Mouse (Mus musculus) lung, postnatal 0 days (tissue): ENCODE measurements around the gene Ly6g6c. TPM values are rescaled to one million over a fixed set of nuclear protein-coding genes. Genes with fewer than 3 reads are reported as not detected.

Experiments
- ATAC-seq: fragments of 200-750 bp; cut with Nextera tagmentation; 2 replicates; pipeline ENCODE4 v1.8.0; 2017; ENCODE audit warnings: moderate library complexity
- DNase-seq: peaks from one replicate; pipeline ENCODE4 v3.0.0-alpha.2; 2016; ENCODE audit warnings: low spot score
- H3K27ac ChIP-seq: fragments of 300-500 bp; sonication (generic); 2 replicates; pipeline ENCODE4 v1.5.1; 2014; ENCODE audit warnings: antibody characterized with exemption, mild to moderate bottlenecking, low read length, mixed read lengths
- H3K27me3 ChIP-seq: fragments of 300-500 bp; sonication (generic); replicated peaks from 2 replicates; pipeline ENCODE4 v1.6.1; 2014; ENCODE audit warnings: low read length, mixed read lengths; ENCODE audit not compliant: insufficient read depth
- H3K36me3 ChIP-seq: fragments of 300-500 bp; sonication (generic); 2 replicates; pipeline ENCODE4 v1.6.1; 2014; ENCODE audit warnings: low read length, mixed read lengths; ENCODE audit not compliant: insufficient read depth
- H3K4me1 ChIP-seq: fragments of 300-500 bp; sonication (generic); 2 replicates; pipeline ENCODE4 v1.6.1; 2014; ENCODE audit warnings: antibody characterized with exemption, low read depth, low read length, mixed read lengths; ENCODE audit not compliant: insufficient read depth
- H3K4me2 ChIP-seq: fragments of 300-500 bp; sonication (generic); replicated peaks from 2 replicates; pipeline ENCODE4 v1.6.1; 2014; ENCODE audit warnings: low read depth, mild to moderate bottlenecking, low read length, moderate library complexity, mixed read lengths
- H3K4me3 ChIP-seq: fragments of 300-500 bp; sonication (generic); 2 replicates; pipeline ENCODE4 v1.5.1; 2014; ENCODE audit warnings: low read depth, low read length
- H3K9ac ChIP-seq: fragments of 300-500 bp; sonication (generic); replicated peaks from 2 replicates; pipeline ENCODE4 v1.6.1; 2014; ENCODE audit warnings: low read depth, mild to moderate bottlenecking
- H3K9me3 ChIP-seq: fragments of 300-500 bp; sonication (generic); 2 replicates; pipeline ENCODE4 v1.6.1; 2016; ENCODE audit warnings: low read length, mixed read lengths
- CTCF ChIP-seq: IDR thresholded peaks from 2 replicates; pipeline ENCODE4 v1.5.1; 2016; ENCODE audit warnings: antibody characterized with exemption, mild to moderate bottlenecking
- EP300 ChIP-seq: IDR thresholded peaks from 2 replicates; pipeline ENCODE4 v1.6.1; 2016; ENCODE audit warnings: antibody characterized with exemption, mild to moderate bottlenecking, control low read depth
- WGBS: fragments of 180-500 bp; shearing (Covaris S2); extraction: QIAGEN DNeasy Blood & Tissue Kit; methylation state at CpG from one replicate; pipeline ENCODE4 v1.1.7; 2014; 5-methylcytosine and 5-hydroxymethylcytosine counted together
- polyA plus RNA-seq: library from polyadenylated mRNA; unstranded; fragments of >200 nt; fragmentation: Nextera tagmentation; extraction: Ambion mirVana; gene quantifications from 2 replicates; pipeline ENCODE4 v1.2.1, GENCODE M21; 2015

The Ly6g6c gene
- polyA plus RNA-seq, 1 experiment from 2014 or later, result 4.9 TPM

- whole genome bisulfite sequencing, result 80% methylated on average over 11 of the region's 11 CpGs
- Histone ChIP-seq H3K9ac (no peak overlapping the region), H3K4me1 (no peaks in the 10 kb centered on the region), H3K27ac (no peak overlapping the region), H3K9me3 (no peaks in the 10 kb centered on the region), H3K36me3 (no peaks in the 10 kb centered on the region), H3K4me3 (no peak overlapping the region), H3K27me3 (no peaks in the 10 kb centered on the region), H3K4me2 (no peak overlapping the region)
- ATAC-seq (no peak), DNase-seq (no peak)
- TF ChIP-seq EP300 (no peak), CTCF (no peak)
Observed at GRCm38 (mm10) chr17:35039121-35039873, 25.9 kb upstream of the Ly6g6c start.

GRCm38 (mm10) chr17:35043794-35044193 lies 21.4 kb upstream of the Ly6g6c start:
- no peak overlapping the region for H3K9ac ChIP-seq
- DNase-seq (peak; percentile 51), ATAC-seq (no peak)
- H3K36me3 ChIP-seq, result no peaks in the 10 kb centered on the region
- H3K4me3 ChIP-seq, result no peak overlapping the region
- H3K4me2 ChIP-seq, result no peak overlapping the region
- TF ChIP-seq CTCF, result no peak
- peak; percentile 31; the same call in 1 of the 2 replicates for TF ChIP-seq EP300
- WGBS, result 51% methylated on average over 4 of the region's 4 CpGs
- no peaks in the 10 kb centered on the region for H3K27me3 ChIP-seq
- peaks cover 20% of the 10 kb centered on the region; the same call in 1 of the 2 replicates for H3K4me1 ChIP-seq
- H3K9me3 ChIP-seq, result no peaks in the 10 kb centered on the region
- H3K27ac ChIP-seq, result 0 out of 2 replicates have a peak overlapping the region, but pooled peaks have one; percentile 4

GRCm38 (mm10) chr17:35044904-35045806 lies 20.0 kb upstream of the Ly6g6c start:
- DNase-seq (no peak), ATAC-seq (no peak)
- no peaks in the 10 kb centered on the region for H3K36me3 ChIP-seq
- peaks cover 20% of the 10 kb centered on the region; the same call in 1 of the 2 replicates for H3K4me1 ChIP-seq
- H3K4me3 ChIP-seq, result no peak overlapping the region; the same call in 1 of the 2 replicates
- H3K27me3 ChIP-seq, result no peaks in the 10 kb centered on the region
- WGBS, result 53% methylated on average over 7 of the region's 7 CpGs
- no peak overlapping the region for H3K9ac ChIP-seq
- TF ChIP-seq CTCF (no peak), EP300 (no peak; the same call in 1 of the 2 replicates)
- no peaks in the 10 kb centered on the region for H3K9me3 ChIP-seq
- H3K4me2 ChIP-seq, result peak overlapping the region; percentile 99
- peak overlapping the region; percentile 91 for H3K27ac ChIP-seq

- WGBS, result 5% methylated on average over 27 of the region's 48 CpGs
- H3K27me3 ChIP-seq, result no peaks in the 10 kb centered on the region
- H3K9ac ChIP-seq, result peak overlapping the region; percentile 76
- no peak; the same call in 1 of the 2 replicates for ATAC-seq
- no peak for DNase-seq
- H3K9me3 ChIP-seq, result no peaks in the 10 kb centered on the region
- H3K27ac ChIP-seq, result peak overlapping the region; percentile 91
- H3K36me3 ChIP-seq, result no peaks in the 10 kb centered on the region
- peak overlapping the region; percentile 53 for H3K4me3 ChIP-seq
- TF ChIP-seq CTCF, result no peak
- H3K4me2 ChIP-seq, result peak overlapping the region; percentile 99
- peaks cover 20% of the 10 kb centered on the region; the same call in 1 of the 2 replicates for H3K4me1 ChIP-seq
Observed at GRCm38 (mm10) chr17:35045807-35046680, 19.1 kb upstream of the Ly6g6c start.

- H3K4me3 ChIP-seq, result peak within 1 kb of the TSS; percentile 53
- H3K36me3 ChIP-seq, result no peaks in the 10 kb centered on the region
- 0 out of 2 replicates have a peak, but pooled peaks have one; percentile 10 for TF ChIP-seq EP300
- no peak for TF ChIP-seq CTCF
- ATAC-seq (peak; percentile 94), DNase-seq (peak; percentile 99)
- H3K4me1 ChIP-seq, result peaks cover 20% of the 10 kb centered on the region; the same call in 1 of the 2 replicates
- peak within 1 kb of the TSS; percentile 76 for H3K9ac ChIP-seq
- H3K9me3 ChIP-seq, result no peaks in the 10 kb centered on the region
- 2% methylated on average over 33 of the region's 33 CpGs for WGBS
- peak within 1 kb of the TSS; percentile 99 for H3K4me2 ChIP-seq
- H3K27ac ChIP-seq, result peak within 1 kb of the TSS; percentile 96
- no peaks in the 10 kb centered on the region for H3K27me3 ChIP-seq
Observed at GRCm38 (mm10) chr17:35046681-35047455, 18.3 kb upstream of the Ly6g6c start, which contains the start of gene Msh5. TSS of gene Msh5 (minus strand) at chr17:35046745.
